Mouse (Mus musculus): Measurements from ENCODE around the gene Steap4.

GRCm38 (mm10) chr5:7997086-7997485 is 36.8 kb downstream of the Steap4 start:
- no peak for TF ChIP-seq CTCF (conservative IDR thresholded peaks at IDR 0.05; ENCODE audit: insufficient read depth, insufficient read length, low read depth, low read length)
- TF ChIP-seq POLR2A (IDR thresholded peaks at IDR 0.05; ENCODE audit: low read depth, low read length), result no peak

Measured in kidney, adult 2 months (tissue).